Mouse (Mus musculus) inflammation-experienced regulatory T-cells, adult 6 months (primary cell): ENCODE measurements around the gene Gabpb2. TPM values are rescaled to one million over a fixed set of nuclear protein-coding genes. Genes with fewer than 3 reads are reported as not detected.

Experiments
- ATAC-seq: one replicate; pipeline ENCODE4 v1.8.0; 2017
- polyA plus RNA-seq, 3 experiments: library from polyadenylated mRNA; unstranded; fragments of 100-300 nt; shearing (Covaris generic); gene quantifications; one replicate each; pipeline ENCODE4 v1.2.1; 2017

Gene Gabpb2
- 10 to 100 TPM; 28.0 to 52.1 (median 31.8) TPM for polyA plus RNA-seq

DNA sequence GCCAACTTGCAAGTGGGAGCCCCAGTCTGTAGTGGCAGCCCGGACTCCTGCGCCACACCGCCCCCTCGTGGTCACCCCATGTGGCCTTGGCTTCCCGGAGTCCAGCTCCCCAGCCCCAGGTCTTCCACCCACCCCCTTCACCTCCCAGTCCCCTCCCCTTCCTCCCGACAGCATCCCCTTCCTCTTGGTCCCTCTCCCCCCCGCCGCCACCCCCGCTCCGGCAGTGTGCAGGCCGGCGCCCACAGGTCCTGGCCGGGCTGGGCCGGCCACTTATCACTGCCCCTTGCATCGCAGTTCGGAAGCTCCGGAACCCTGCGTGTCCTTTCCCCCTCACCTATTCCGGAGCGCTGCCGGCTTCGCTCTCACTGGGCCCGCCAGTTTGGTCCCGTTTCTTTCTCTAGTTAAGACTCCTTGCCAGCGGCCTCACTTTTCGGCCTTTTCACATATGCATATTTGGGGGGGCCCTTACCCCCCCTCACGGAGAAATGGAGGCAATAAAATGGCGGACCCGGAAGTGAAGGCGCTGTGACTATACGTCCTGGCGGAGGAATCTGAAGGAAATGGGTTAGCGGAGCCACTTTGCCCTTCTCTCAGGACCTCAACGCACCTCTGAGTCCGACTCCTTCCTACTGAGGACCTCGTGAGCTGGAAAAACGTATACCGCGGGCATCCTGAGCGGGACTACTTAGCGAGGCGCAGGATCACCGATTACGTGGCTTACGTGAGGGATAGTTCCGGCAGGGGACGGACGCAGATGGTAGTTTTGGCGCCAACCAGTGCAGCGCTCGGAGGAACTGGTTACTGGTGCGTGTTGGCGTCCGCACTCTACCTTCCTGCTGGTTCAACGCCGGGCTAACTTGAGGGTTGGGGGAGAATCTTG, at the start of gene Gabpb2:
Gene Gabpb2 (minus strand): TSS at position 662 of the 880 bp plus-strand sequence.
- peak; percentile 86 for ATAC-seq

DNA sequence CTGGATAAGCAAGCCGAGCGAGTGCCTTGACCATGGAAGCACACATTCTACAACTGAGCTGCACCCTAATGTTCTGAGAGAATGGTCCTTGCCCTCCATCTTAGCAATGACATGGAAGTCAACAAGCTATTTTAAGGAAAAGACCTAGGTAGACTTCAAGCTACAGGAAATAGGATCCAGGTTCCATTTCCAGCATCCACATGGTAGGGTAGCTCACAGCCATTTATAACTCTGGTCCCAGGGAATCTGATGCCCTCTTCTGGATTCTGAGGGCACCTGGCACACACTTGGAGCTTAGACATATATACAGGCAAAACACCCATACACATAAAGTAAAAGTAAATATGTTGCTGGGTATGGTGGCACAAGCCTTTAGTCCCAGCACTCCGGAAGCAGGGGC, 48.3 kb upstream of the Gabpb2 start:
- ATAC-seq, result no peak

DNA sequence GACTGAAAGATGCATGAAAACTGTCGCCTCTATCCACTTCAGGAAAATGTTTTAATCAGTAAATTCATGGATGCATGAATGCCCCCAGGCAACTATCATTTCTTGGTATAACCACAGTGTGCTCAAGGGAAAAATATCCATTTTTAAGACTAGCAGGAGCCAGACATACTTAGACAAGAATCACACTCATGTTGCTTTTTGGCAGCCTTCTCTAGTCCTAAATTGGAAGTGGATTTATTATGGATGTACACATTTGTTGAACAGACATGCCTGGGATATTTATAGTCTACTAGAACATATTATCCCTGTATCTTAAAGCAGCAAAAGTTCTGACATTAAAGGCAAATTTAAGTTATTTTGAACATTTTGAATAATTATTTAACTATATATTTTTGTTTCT, 47.0 kb upstream of the Gabpb2 start:
- no peak for ATAC-seq

DNA sequence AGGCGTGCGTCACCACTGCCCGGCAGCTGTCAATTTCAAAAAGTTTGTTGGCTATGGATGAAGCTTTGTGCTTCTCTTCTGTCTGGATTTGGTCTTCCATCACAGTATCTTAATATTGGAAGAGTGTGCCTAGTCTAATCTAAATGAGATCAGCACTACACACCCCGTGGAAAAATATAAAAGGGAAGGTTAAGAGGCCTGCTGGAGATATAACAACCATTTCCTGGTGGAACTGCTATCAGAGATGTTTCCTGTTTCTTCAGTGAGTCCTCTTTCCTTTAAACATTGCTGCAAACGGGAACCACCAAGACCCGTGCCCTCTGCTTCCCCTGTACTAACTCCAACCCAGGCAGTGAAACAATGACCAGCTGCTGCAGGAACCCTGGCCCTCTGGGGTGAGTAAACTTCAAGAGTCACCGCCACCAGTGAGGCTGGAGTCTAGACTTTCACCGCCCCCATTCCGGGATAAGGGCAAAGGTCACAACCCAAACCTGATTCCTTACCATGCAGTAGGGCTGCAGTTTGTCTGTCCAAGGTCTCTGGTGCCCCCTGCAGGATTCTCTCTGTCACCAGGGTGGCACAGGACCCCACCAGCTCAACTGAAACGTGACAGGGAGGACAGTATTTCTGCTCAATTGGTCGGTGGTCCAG, 45.5 kb upstream of the Gabpb2 start:
- ATAC-seq, result peak; percentile 78

DNA sequence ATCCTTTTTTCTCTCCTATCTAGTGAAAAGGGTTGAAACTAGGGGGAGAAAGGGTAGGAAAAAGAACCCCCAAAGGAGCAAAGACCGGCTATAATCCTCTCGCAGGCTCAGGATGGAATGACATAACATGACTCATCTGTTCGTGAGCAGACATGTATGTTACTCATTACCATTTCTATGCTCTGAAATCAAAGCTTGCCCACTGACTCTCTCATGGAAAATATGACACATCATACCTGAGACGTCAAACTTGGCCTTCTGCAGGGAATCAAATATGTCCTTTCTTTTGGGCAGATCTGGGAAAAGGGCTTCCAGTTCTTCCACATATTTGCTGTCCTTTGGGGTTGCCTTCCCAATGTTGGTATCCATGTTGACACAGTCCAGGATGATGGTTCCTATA, 44.3 kb upstream of the Gabpb2 start:
- no peak for ATAC-seq

DNA sequence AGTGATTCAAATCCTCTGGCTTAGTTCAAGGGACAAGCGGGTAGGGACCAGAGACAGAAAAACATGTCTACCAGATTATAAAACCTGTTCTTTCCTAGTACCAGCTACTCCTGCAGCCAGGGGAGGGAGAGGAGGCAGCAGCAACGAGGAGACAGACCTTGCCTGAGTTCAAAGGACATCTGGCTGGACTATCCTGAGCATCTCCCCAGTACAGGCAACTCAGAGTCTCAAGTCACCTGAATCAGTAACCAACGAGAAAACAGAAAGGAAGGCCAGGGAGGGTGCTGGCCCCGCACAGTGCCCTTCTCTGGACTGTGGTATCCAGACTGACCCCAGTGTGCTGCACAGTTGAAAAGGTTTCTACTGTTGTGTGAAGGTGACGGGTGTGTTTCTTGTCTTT, 39.2 kb upstream of the Gabpb2 start:
- ATAC-seq, result no peak

DNA sequence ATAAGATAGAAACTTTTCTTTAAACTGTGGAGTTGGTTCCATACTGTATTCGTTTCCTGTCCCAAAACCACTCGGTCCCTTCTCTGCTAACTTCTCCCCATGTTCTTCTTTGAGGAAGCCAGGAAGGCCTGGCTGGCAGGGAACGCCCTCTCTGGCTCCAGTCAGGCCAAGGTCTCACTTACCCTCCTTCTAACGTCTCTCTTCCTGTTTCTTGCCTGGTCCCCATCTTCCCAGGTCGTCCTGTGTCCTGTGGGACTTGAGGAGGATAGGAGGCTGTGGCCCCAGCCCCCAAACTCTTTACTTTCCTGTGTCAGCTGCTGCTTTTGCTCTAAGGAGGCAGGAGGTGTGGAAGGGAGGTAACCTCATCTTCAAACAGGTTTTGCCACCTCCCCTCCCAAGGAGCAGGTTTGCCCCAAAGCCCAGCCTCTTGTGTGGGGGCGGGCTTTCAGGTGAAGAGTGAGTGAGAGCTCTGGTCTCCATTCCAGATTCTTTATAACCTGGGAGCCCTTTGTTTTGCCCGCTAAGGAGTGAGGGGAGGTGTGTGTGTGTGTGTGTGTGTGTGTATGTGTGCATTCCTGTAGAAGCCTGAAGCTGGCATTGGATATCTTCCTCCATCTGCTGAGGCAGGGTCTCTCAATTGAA, 33.2 kb upstream of the Gabpb2 start, which contains the start of gene Bnipl:
Gene Bnipl (minus strand): TSS at position 411 of the 642 bp plus-strand sequence.
- no peak for ATAC-seq

DNA sequence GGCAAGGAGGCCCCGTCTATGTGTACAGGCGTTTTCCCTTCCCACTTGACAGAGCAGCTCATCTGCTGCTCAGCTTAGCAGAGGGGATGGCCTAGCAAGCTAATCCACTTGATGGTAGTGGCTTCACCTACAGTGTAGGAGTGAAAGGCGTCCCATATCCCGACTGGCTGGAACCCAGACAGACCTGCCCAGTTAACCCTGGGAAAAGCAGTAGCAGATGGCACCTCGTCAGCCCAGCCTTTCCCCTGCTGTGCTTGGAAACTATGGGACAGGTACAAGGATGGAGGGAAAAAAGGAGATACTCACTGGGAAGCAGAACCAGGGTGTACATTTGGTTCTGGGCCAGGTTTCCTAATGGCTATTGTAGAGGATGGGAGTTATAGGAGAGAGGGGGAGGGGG, 32.6 kb upstream of the Gabpb2 start:
- no peak for ATAC-seq

DNA sequence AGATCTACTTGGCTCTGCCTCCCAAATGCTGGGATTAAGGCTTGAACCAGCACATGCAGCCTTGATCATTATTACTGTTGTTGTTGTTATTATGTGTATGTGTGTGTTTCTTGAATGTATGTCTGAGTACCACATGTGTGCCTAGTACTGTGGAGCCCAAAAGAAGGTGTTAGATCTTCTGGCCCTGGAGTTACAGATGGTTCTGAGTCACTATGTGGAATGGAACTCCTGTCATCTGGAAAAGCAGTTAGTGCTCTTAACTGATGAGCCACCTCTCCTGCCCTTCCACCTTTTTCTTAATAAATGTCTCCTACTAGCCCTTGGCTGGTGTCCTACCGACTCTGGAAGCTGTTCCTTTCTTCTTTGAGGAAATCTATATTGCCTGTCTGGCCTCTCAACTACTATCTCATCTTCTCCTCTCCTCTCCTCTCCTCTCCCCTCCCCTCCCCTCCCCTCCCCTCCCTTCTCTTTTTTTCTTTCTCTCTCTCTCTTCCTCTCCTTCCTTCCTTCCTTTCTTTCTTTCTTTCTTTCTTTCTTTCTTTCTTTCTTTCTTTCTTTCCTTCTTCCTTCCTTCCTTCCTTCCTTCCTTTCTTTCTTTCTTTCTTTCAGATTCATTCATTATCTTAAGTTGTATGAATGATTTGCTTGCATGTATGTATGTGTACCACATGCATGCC, 30.1 kb upstream of the Gabpb2 start:
- ATAC-seq, result no peak

DNA sequence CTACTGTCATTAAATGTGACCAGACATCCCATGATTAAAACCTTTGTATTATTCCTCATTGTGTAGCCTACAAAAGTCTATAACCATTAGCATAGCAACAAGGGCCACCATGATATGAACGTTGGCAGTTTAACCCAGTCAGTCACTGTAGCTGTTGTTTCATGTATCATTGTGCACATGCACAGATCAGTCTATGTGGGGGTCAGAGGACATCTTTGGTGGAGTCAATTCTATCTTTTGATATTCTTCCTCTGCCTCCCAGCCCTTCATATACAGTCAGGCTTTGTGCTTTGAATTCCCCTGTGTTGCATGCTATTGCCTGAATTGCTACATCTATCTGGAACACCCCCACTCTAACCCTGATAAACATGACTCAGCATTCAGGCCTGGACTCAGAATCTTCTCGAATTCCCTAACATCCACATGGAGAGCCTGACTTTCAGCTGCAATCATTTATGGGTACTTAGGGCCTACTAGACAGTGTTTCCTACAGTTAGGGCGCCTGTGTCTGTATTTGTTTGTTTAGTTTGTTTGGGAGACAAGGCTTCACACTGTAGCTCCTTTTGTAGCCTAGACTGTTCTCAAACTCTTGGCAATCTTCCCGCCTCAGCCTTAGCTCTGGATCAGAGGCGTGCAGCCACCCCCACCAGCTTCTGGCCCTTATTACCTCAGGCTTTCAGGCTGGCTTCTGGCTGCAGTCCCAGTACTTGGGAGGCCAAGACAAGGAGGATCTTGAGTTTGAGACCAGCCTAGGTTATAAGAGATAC, 28.9 kb upstream of the Gabpb2 start:
- ATAC-seq, result no peak

DNA sequence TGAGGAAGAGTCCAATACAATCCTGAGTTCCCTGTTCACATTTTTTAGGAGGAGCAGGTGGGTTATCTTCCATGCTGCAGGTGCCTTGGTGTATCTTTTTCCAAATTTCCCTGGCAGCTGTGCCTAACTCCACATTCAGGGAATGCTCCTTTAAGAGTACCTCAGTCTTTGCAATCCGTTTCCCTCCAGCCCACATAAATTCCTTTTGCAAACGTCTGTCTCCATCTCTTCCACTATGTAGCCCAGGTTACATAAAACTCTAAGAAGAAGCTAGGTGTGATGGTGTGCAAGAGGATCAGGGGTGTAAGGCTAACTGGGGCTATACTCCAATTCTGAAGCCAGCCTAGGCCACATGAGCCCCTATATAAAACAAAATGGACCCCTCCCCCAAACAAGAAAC, 25.4 kb upstream of the Gabpb2 start:
- ATAC-seq, result no peak

DNA sequence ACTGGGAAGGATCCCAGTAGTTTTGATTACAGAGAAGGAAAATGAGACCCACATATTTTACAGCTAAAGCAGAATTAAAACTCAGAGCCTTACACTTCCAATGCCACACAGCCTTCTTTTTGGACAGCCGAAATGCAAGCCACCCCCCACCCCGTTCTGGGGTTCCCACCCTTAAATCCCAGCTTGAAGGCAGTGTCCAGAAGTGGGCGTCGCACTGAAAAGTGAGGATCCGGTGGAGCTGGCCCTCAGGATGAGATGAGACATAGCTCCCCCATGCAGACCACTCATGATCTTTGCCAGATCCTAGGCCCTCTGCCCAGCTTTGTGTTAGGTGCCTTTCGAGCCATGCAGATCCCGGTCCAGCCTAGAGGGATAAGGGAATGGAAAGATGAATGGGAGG, 23.8 kb upstream of the Gabpb2 start, which contains the start of gene Gm128:
Gene Gm128 (minus strand): TSS at position 101 of the 400 bp plus-strand sequence.
- no peak for ATAC-seq

DNA sequence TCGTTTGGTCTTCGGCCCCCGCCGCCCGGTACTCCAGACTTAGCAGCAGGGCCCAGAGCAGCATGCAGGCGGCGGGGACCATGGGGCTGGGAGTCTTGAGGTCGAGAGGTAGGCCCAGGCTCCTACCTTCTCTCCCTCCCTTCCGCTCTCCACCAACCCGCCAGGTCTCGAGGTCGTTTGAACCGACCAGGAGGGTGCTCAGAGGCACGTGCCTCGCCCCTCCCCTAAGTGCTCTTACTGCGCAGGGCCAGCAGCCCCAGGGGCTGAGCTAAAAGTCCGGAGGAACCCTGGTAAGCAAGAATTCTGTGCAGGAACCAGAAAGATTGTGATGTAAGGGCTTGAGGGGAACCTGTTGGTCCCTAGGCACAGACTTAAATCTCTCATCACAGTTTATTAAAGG, 23.2 kb upstream of the Gabpb2 start:
- no peak for ATAC-seq

DNA sequence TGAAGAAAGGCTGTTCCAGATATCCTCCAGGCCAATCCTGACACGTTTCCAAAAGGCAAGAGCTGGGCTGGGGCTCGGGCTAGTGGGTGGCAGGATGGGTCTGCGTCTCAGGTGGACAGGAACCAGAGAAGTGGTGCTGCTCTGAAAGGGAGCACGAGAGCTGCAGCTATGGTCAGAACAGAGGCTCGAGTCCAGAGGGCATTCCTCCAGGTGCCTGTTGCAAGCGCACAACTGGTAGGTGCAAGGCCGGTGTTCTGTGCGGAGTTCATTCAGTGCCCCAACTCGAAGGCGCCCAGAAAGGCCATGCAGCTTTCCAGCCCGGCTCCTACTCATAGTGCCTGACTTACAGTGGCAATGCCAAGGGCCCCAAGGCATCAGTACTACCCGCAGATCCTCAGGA, 22.3 kb upstream of the Gabpb2 start:
- ATAC-seq, result no peak

DNA sequence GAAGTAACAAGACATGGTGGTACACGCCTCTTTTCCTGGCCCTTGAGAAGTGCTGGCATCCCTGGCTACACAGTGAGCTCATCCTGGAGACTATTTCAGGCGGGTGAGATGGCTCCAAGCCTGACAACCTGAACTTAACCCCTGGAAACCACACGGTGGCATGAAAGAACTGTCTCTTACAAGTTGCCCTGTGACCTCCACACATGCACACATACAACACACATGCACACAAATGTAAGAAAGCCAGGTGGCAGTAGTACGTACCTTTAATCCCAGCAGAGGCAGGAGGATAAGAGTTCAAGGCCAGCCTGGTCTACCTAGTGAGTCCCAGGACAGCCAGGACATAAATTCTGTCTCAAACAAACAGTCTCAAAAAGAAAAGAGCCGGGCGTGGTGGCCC, 21.3 kb upstream of the Gabpb2 start:
- peak; percentile 43 for ATAC-seq

DNA sequence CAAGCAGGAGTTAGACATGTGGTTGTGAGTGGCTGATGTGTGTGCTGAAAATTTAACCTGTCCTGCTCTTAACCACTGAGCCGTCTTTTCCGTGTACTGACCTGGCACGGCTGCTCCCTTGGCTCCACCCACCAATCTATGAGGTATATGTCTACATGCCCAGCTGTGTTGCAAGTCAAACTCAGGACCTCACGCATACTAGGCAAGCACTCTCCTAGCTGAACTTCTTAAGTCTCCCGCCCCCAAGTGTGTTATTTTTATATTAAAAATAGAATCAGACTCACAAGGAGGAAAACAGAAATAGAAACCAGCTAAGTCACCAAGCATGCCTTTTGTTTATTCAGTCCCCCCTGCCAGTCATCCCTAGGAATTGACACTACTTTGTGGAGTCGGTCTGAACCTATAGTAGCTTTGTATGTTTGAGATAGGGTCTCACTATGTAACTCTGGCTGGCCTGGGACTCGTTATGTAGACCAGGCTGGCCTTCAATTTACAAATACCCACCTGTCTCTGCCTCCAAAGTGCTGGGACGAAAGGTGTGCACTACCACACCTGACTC, 19.9 kb upstream of the Gabpb2 start:
- no peak for ATAC-seq

DNA sequence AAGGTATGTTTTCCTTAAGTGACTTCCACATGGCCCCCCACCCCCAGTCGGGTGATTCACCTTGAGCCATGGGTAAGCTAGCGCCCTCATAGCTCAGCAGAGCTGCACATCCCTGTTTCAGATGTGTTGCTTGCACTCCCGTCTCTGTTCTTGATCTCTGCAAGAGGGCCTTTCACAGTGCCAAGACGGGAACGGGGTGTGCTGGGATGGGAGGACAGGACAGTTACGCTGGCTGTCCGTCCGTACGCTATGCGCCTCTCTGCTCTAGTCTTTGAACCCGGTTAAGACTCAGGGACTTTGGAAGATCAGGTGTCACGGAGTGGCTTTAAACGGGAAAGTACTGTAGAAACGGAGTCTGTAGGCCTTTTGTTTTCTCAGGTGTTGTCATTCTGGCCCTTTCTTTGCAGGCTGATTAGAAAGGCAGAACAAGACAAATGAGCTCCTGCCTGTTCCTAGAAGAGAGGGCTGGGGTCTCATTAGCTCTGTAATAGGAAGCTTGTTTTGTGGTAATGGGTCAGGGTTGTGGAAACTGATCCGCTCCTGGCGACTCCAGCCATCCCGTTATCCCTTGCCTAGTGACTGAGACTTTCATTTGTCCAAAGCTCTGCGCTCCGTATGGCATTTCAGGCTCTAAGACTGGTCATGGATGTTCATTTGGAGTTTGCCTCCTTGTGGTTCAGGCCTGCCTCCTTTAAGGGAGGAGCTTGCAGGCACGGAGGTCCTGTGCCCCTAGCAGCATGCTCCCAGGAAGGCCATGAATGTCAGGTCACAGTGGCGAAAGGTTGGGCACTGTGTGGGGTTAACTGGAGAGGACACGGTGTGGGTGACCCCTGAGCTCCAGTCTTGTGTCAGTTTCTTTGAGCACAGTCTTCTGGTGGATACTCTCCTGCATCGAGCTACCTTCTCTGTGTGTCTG, 17.9 kb upstream of the Gabpb2 start:
- ATAC-seq, result no peak

DNA sequence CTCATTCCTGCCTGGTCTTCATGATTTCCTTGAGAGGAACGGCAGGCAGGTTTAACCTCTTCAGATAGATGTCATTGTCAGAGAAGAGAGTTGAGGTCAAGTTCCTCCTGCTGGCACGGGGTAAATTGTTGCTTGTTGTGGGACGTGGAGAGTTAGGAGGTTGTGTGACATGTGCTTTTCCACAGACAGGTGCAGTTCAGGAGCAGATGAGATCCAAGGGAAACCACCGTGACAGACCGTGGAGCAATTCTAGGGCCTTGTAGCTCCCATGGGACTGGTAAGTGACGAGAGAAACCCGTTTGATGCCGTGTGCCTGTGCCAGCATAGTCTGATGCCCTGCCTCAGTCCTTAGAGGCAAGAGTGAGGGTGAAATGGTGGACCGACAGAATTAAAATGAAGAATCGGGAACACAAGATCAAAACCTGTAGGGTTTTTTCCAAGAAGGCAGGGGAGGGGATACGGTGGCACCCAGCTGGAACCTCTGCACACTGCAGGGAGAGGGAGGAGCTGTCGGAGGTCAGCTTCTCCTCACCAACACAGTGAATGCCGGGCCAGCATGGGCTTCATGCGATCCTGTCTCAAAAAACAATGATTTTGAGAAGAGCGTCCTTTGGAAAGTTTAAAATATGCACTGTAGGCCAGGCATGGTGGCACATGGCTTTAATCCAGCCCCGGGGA, 15.7 kb upstream of the Gabpb2 start:
- ATAC-seq, result no peak

DNA sequence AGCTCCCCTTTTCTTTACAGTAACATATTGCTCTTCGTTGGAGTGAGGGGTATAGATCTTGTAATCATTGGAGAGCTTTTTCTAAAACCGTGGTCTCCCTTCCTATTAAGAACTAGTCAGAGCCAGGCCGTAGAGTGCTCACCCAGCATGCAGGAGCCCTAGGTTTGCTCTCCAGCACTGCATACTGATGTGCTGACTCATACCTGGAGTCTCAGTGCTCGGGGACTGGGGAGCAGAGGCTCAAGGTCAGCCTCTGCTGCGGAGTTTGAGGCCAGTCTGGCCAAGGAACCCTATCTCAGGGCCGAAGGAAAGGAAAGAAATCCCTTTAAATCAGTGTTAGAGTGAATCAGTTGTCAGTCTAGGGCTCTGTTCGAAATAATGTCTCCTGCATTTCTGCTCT, 15.1 kb upstream of the Gabpb2 start:
- ATAC-seq, result no peak
